ENCODE assay signal across 8 mouse cellular contexts in the genomic region with DNA sequence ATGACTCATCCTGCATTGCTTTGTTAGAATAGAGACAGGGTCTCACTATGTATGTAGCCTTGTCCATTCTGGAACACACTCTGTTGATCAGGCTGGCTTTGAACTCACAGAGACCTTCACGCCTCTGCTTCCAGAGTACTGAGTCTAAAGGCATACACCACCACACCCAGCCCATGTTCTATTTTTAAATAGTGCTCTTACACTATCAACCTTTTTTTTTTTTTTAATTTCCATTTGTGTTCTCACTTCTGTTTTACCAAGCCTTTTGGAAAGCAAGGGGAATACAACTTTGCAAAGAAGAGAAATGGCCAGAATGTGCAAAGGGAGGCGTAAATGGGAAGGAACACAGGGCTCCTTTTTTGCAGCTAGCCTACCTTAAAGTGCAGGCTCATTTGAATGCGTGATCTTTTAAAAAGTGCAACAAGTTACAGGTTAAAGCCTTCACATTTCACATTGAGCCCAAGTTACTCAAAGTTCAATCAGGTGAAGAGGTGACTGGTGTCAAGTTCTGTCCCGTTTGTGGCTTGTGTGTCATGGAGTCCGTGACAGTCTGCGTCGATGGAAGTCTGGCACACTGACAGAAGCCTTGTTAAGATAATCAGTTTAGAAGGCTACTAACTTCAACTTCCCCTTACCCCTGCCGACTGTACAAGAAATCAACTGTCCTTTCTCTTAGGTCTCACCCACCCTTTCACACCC. TPM values are rescaled to one million over a fixed set of nuclear protein-coding genes. Genes with fewer than 3 reads are reported as not detected.
DNase-seq lines count a peak whose midpoint lies in the region; ATAC-seq and TF ChIP-seq lines count a peak whose summit lies in the region.

No protein-coding gene starts in this region.

- H3K4me2 ChIP-seq in kidney, postnatal 0 days (ENCODE audit: low read length), result peak overlapping the region; percentile 78
- peak overlapping the region; percentile 59; the same call in 1 of the 2 replicates for H3K4me2 ChIP-seq in embryonic facial prominence, embryonic 15.5 days (replicated peaks)

- no peaks in the 10 kb centered on the region for H3K9me3 ChIP-seq in kidney, postnatal 0 days (replicated peaks; ENCODE audit: low read length)
- no peaks in the 10 kb centered on the region for H3K9me3 ChIP-seq in embryonic facial prominence, embryonic 15.5 days (replicated peaks)
- peaks cover 5% of the 10 kb centered on the region for H3K9me3 ChIP-seq in megakaryocyte, embryonic 14.5 days

- no peak for ATAC-seq in kidney, postnatal 0 days (replicated peaks; ENCODE audit: low FRiP score, low read depth)
- ATAC-seq in embryonic facial prominence, embryonic 15.5 days (ENCODE audit: insufficient number of reproducible peaks, low FRiP score, low TSS enrichment, low read depth), result no peak

- no peak for TF ChIP-seq CTCF in kidney, postnatal 0 days (IDR thresholded peaks at IDR 0.05; ENCODE audit: low read depth)

- H3K4me1 ChIP-seq in kidney, postnatal 0 days (replicated peaks; ENCODE audit: insufficient read depth, low read length), result peaks cover 21% of the 10 kb centered on the region
- peaks cover 16% of the 10 kb centered on the region for H3K4me1 ChIP-seq in embryonic facial prominence, embryonic 15.5 days
- H3K4me1 ChIP-seq in megakaryocyte, embryonic 14.5 days, result peaks cover 27% of the 10 kb centered on the region

- no peak overlapping the region for H3K27ac ChIP-seq in kidney, postnatal 0 days
- no peak overlapping the region for H3K27ac ChIP-seq in embryonic facial prominence, embryonic 15.5 days (replicated peaks)

- no peaks in the 10 kb centered on the region for H3K36me3 ChIP-seq in kidney, postnatal 0 days (ENCODE audit: insufficient read depth, low read length)
- no peaks in the 10 kb centered on the region for H3K36me3 ChIP-seq in embryonic facial prominence, embryonic 15.5 days
- no peaks in the 10 kb centered on the region for H3K36me3 ChIP-seq in megakaryocyte, embryonic 14.5 days (replicated peaks; ENCODE audit: low read length)

- no peaks in the 10 kb centered on the region for H3K27me3 ChIP-seq in kidney, postnatal 0 days (ENCODE audit: insufficient read depth, low read length)
- no peaks in the 10 kb centered on the region for H3K27me3 ChIP-seq in embryonic facial prominence, embryonic 15.5 days
- H3K27me3 ChIP-seq in megakaryocyte, embryonic 14.5 days (replicated peaks), result peaks cover 13% of the 10 kb centered on the region

- 64% methylated on average over 8 of the region's 8 CpGs for WGBS in kidney, postnatal 0 days
- WGBS in embryonic facial prominence, embryonic 15.5 days, result 60% methylated on average over 8 of the region's 8 CpGs

- H3K9ac ChIP-seq in kidney, postnatal 0 days (ENCODE audit: low read depth, low read length), result no peak overlapping the region
- no peak overlapping the region for H3K9ac ChIP-seq in embryonic facial prominence, embryonic 15.5 days

- DNase-seq in adrenal gland, postnatal 14 days, result peak; percentile 10
- DNase-seq in adrenal gland, adult 2 months, result no peak
- DNase-seq in kidney, postnatal 0 days (ENCODE audit: low spot score), result no peak
- DNase-seq in kidney, postnatal 14 days, result no peak
- no peak for DNase-seq in layer of hippocampus, adult 8-10 months (ENCODE audit: low spot score in 2 of 2)
- DNase-seq in frontal cortex, postnatal 10 days (ENCODE audit: low spot score in 2 of 2), result no peak

- no peak overlapping the region for H3K4me3 ChIP-seq in kidney, postnatal 0 days (replicated peaks; ENCODE audit: low read depth, low read length)
- H3K4me3 ChIP-seq in embryonic facial prominence, embryonic 15.5 days (replicated peaks), result peak overlapping the region; percentile 70
- H3K4me3 ChIP-seq in megakaryocyte, embryonic 14.5 days (replicated peaks), result peak overlapping the region; percentile 94

RNA-seq across cellular contexts. Expression of a gene that starts 1.0 kb away (rescaled TPM):
- total RNA-seq in adrenal gland, postnatal 14 days (2021), result 20.1 and 23.2 TPM in 2 replicates
- 10 to 100 TPM; 19.9 to 23.7 TPM for total RNA-seq in adrenal gland, adult 2 months (2021)
- polyA plus RNA-seq in adrenal gland, adult 2 months (2012; rRNA removed), result 11.7 and 15.5 TPM in 2 replicates
- polyA plus RNA-seq in kidney, postnatal 0 days (2015; fragmentation: Nextera tagmentation; extraction: Ambion mirVana), result 12.5 and 13.9 TPM in 2 replicates
- polyA plus RNA-seq in embryonic facial prominence, embryonic 15.5 days (2015; fragmentation: Nextera tagmentation; extraction: Ambion mirVana), result 15.6 and 18.0 TPM in 2 replicates
- 0.19 and 0.83 TPM in 2 replicates for polyA plus RNA-seq in megakaryocyte, embryonic 14.5 days (2012; ENCODE audit: insufficient read depth, low replicate concordance)
- total RNA-seq in layer of hippocampus, adult 8-10 months (2022), result 10 to 100 TPM; 41.2 to 53.1 (median 47.5) TPM

RNA-seq across cellular contexts. Expression of a gene that starts 25.3 kb away (rescaled TPM):
- total RNA-seq in adrenal gland, postnatal 14 days (2021), result 12.1 and 26.9 TPM in 2 replicates
- total RNA-seq in adrenal gland, adult 2 months (2021), result 10 to 100 TPM in 1 of 2 experiments, 1 to 10 TPM in 1; 6.4 to 11.2 TPM
- polyA plus RNA-seq in adrenal gland, adult 2 months (2012; rRNA removed), result 12.2 and 15.4 TPM in 2 replicates
- 4.3 and 4.5 TPM in 2 replicates for polyA plus RNA-seq in kidney, postnatal 0 days (2015; fragmentation: Nextera tagmentation; extraction: Ambion mirVana)
- polyA plus RNA-seq in embryonic facial prominence, embryonic 15.5 days (2015; fragmentation: Nextera tagmentation; extraction: Ambion mirVana), result 9.8 and 10.7 TPM in 2 replicates
- polyA plus RNA-seq in megakaryocyte, embryonic 14.5 days (2012; ENCODE audit: insufficient read depth, low replicate concordance), result 26.7 and 30.0 TPM in 2 replicates
- total RNA-seq in layer of hippocampus, adult 8-10 months (2022), result 100 to 1,000 TPM; 201 to 235 (median 218) TPM
